Mouse (Mus musculus) heart, embryonic 15.5 days (tissue): Measurements from ENCODE around the gene Clgn. TPM values are rescaled to one million over a fixed set of nuclear protein-coding genes. Genes with fewer than 3 reads are reported as not detected.

ENCODE experiments used
- ATAC-seq: fragments of 200-750 bp; cut with Nextera tagmentation; replicated peaks from 2 replicates; pipeline ENCODE4 v1.8.0; 2017; ENCODE audit warnings: low read depth, moderate TSS enrichment; ENCODE audit not compliant: insufficient number of reproducible peaks, insufficient read depth, low FRiP score
- H3K27ac ChIP-seq: fragments of 300-500 bp; sonication (generic); 2 replicates; pipeline ENCODE4 v1.5.1; 2015; ENCODE audit warnings: mild to moderate bottlenecking, inconsistent platforms
- H3K27me3 ChIP-seq: fragments of 300-500 bp; sonication (generic); 2 replicates; pipeline ENCODE4 v1.6.1; 2015; ENCODE audit warnings: inconsistent platforms
- H3K36me3 ChIP-seq: fragments of 300-500 bp; sonication (generic); 2 replicates; pipeline ENCODE4 v1.6.1; 2015; ENCODE audit warnings: mild to moderate bottlenecking, inconsistent platforms
- H3K4me1 ChIP-seq: fragments of 300-500 bp; sonication (generic); replicated peaks from 2 replicates; pipeline ENCODE4 v1.6.1; 2015; ENCODE audit warnings: inconsistent platforms
- H3K4me2 ChIP-seq: fragments of 300-500 bp; sonication (generic); 2 replicates; pipeline ENCODE4 v1.6.1; 2015; ENCODE audit warnings: inconsistent platforms, mild to moderate bottlenecking, moderate library complexity
- H3K4me3 ChIP-seq: fragments of 300-500 bp; sonication (generic); 2 replicates; pipeline ENCODE4 v1.5.1; 2015; ENCODE audit warnings: mild to moderate bottlenecking, inconsistent platforms
- H3K9ac ChIP-seq: fragments of 300-500 bp; sonication (generic); 2 replicates; pipeline ENCODE4 v1.6.1; 2015; ENCODE audit warnings: mild to moderate bottlenecking, inconsistent platforms
- H3K9me3 ChIP-seq: fragments of 300-500 bp; sonication (generic); replicated peaks from 2 replicates; pipeline ENCODE4 v1.6.1; 2016; ENCODE audit warnings: inconsistent platforms
- WGBS: fragments of 180-500 bp; shearing (Covaris S2); methylation state at CpG from one replicate; pipeline ENCODE4 v1.1.7; 2015; ENCODE audit warnings: mixed read lengths; 5-methylcytosine and 5-hydroxymethylcytosine counted together
- polyA plus RNA-seq: library from polyadenylated mRNA; unstranded; fragments of >200 nt; fragmentation: Nextera tagmentation; extraction: Ambion mirVana; gene quantifications from 2 replicates; pipeline ENCODE4 v1.2.1, GENCODE M21; 2015

Clgn gene
- polyA plus RNA-seq, 1 experiment from 2014 or later = 0.04 TPM

DNA sequence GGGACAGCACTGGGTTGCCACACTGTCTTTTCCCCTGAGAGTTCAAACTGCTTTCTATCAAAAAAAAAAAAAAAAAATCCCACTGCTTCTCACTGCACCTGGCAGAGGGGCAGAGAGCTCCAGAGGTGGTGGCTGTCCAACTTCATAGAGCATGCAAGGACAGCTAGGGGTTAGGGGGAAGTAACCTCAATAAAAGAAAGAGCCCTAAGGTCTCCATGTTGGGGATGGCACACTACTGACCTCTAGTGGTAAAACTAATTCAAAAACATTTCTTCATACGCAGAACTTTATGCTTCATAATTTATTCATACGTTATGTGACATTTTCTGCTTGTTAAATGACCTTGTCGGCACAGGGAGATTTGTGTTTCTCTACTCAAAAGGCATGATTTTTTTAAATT, 61.4 kb downstream of the Clgn start:
- H3K4me3 ChIP-seq = no peak overlapping the region
- no peak overlapping the region for H3K27ac ChIP-seq
- no peak for ATAC-seq
- WGBS = 19% methylated on average over 3 of the region's 3 CpGs
- no peaks in the 10 kb centered on the region for H3K9me3 ChIP-seq
- H3K27me3 ChIP-seq = no peaks in the 10 kb centered on the region
- H3K9ac ChIP-seq = no peak overlapping the region
- no peak overlapping the region for H3K4me2 ChIP-seq
- H3K4me1 ChIP-seq = no peaks in the 10 kb centered on the region
- H3K36me3 ChIP-seq = no peaks in the 10 kb centered on the region

GRCm38 (mm10) chr8:83457121-83457520, 67.5 kb downstream of the Clgn start:
- H3K9ac ChIP-seq = no peak overlapping the region
- 53% methylated on average over 6 of the region's 6 CpGs for WGBS
- no peaks in the 10 kb centered on the region for H3K4me1 ChIP-seq
- H3K27ac ChIP-seq = no peak overlapping the region
- no peak overlapping the region for H3K4me3 ChIP-seq
- no peak for ATAC-seq
- H3K36me3 ChIP-seq = no peaks in the 10 kb centered on the region
- H3K27me3 ChIP-seq = no peaks in the 10 kb centered on the region
- no peaks in the 10 kb centered on the region for H3K9me3 ChIP-seq
- no peak overlapping the region for H3K4me2 ChIP-seq

DNA sequence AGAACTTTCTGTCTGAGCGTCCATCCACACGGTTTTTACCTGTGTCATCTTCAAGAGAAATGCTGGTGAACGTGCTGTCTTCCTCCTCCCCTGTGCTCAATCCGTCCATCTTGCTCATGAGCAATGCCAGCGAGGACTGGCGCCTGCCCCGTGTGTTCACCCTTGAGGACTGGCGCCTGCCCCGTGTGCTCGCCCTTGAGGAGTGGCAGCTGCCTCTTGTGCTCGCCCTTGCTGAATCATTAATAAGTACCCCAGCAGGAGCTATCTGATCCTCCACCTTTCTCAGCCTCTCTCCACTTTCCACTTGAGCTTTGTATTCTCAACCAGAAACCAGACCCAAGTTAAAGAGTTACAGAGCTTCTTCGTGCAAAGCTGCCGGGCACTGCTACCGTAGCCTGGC, 68.6 kb downstream of the Clgn start, which contains the start of gene Scoc:
Scoc (minus strand) TSS at position 170 of the 400 bp plus-strand sequence.
- Histone ChIP-seq H3K27ac (no peak within 1 kb of the TSS), H3K4me3 (no peak within 1 kb of the TSS), H3K36me3 (no peaks in the 10 kb centered on the region), H3K9me3 (no peaks in the 10 kb centered on the region), H3K4me1 (no peaks in the 10 kb centered on the region), H3K27me3 (no peaks in the 10 kb centered on the region), H3K4me2 (no peak within 1 kb of the TSS), H3K9ac (no peak within 1 kb of the TSS)
- 70% methylated on average over 14 of the region's 14 CpGs for WGBS
- ATAC-seq = no peak

DNA sequence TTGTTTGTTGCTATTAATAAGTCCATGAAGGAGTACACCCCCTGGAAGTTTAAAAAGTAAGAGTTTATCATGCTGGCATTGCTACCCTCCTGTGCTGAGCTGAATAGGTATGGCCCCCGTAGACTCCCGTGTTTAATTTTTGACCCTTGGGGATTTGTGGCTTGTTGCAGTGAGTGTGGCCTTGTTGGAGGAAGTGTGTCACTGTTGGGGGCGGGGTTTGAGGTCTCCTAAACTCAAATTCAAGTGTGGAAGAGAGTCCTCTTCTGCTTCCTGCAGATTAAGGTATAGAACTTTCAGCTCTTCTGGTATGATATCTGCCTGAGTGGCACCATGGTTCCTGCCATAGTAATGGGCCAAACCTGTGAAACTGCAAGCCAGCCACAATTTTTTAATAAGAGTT, 69.9 kb downstream of the Clgn start:
- H3K36me3 ChIP-seq = no peaks in the 10 kb centered on the region
- no peak overlapping the region for H3K27ac ChIP-seq
- H3K4me3 ChIP-seq = no peak overlapping the region
- H3K4me2 ChIP-seq = no peak overlapping the region
- no peaks in the 10 kb centered on the region for H3K9me3 ChIP-seq
- no peaks in the 10 kb centered on the region for H3K4me1 ChIP-seq
- no peak for ATAC-seq
- no peak overlapping the region for H3K9ac ChIP-seq
- no peaks in the 10 kb centered on the region for H3K27me3 ChIP-seq
- WGBS = 64% methylated on average over 3 of the region's 3 CpGs

Other genes starting within 250 kb of the Clgn start
- gene Tbc1d9, start 224.5 kb upstream of the Clgn start, polyA plus RNA-seq = 0.73 and 1.4 TPM in 2 replicates
- 0.45 and 0.90 TPM in 2 replicates for gene Gm10645, start 223.7 kb upstream of the Clgn start, polyA plus RNA-seq
- not detected in 2 replicates for gene Ucp1, start 99.5 kb upstream of the Clgn start, polyA plus RNA-seq
- 9.2 and 10.2 TPM in 2 replicates for gene Elmod2, start 57.4 kb upstream of the Clgn start, polyA plus RNA-seq
- gene Mgat4d, start 41.4 kb upstream of the Clgn start, polyA plus RNA-seq = not detected in 2 replicates
- 68.4 and 80.7 TPM in 2 replicates for gene Scoc, start 68.5 kb downstream of the Clgn start, polyA plus RNA-seq
- gene Olfr370, start 145.9 kb downstream of the Clgn start, polyA plus RNA-seq = not detected in 2 replicates
- 537 and 672 TPM in 2 replicates for gene Ndufb7, start 176.8 kb downstream of the Clgn start, polyA plus RNA-seq
- 349 and 431 TPM in 2 replicates for gene Tecr, start 218.1 kb downstream of the Clgn start, polyA plus RNA-seq
- 36.7 and 47.2 TPM in 2 replicates for gene Dnajb1, start 218.3 kb downstream of the Clgn start, polyA plus RNA-seq